Mouse (Mus musculus): Measurements from ENCODE around the gene Agpat4. TPM values are rescaled to one million over a fixed set of nuclear protein-coding genes. Genes with fewer than 3 reads are reported as not detected.

Agpat4 gene
- polyA plus RNA-seq, 1 experiment: 11.5 TPM

DNA sequence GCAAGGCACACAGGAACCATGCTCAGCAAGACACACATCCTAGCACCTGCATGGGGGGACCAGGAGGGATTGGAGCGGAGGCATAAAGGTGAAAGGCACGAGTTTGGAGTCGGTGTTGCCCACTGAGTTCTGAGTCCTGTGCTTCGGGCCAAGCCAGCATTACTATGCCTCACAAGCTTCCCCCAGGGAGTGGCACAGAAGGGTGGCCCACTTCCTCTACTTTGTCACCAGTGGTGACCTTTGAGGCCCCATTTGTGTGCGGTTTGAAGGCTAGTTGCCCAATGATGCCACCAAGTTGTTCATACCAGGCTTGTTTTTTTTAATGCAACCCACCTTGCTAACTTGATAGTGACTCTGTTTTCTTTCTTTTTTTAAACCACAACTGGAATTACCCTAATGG lies 55.7 kb downstream of the Agpat4 start:
- TF ChIP-seq POLR2A (IDR thresholded peaks at IDR 0.05; ENCODE audit: control insufficient read depth, extremely low read depth, insufficient read depth, low read length, poor library complexity) (no peak), CTCF (IDR thresholded peaks at IDR 0.05; ENCODE audit: borderline replicate concordance, control insufficient read depth, extremely low read depth, insufficient read depth, low read length, poor library complexity) (no peak)
- Histone ChIP-seq H3K4me1 (replicated peaks; ENCODE audit: control insufficient read depth, insufficient read depth, low read length) (peaks cover 5% of the 10 kb centered on the region; the same call in 1 of the 2 replicates), H3K36me3 (ENCODE audit: control insufficient read depth, insufficient read depth, low read length) (no peaks in the 10 kb centered on the region), H3K27me3 (ENCODE audit: control insufficient read depth, insufficient read depth, low read length) (no peaks in the 10 kb centered on the region), H3K27ac (ENCODE audit: control insufficient read depth, insufficient read depth, low read length) (no peak overlapping the region), H3K4me3 (ENCODE audit: control insufficient read depth, insufficient read depth, low read length) (no peak overlapping the region)
- 92% methylated on average over 5 of the region's 5 CpGs for WGBS
- no peak for DNase-seq

DNA sequence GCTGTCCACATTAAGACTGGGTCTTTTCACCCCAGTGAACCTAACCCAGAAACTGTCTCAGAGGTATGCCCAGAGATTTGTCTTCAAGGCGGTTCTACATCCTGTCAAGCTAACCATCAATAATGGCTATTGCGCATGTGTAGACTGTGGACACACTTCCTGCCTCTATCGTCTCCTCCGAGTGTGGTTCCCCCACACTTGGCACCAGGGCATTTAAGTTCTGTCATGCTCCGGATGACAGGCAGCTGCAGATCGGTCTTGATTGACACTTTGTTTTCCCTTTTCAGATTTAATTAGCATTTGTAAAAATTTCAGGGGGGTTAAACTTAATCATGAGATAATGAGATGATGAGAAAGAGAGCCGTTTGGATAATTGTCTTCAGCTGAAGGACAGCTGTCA lies 56.4 kb downstream of the Agpat4 start:
- no peak for TF ChIP-seq POLR2A (IDR thresholded peaks at IDR 0.05; ENCODE audit: control insufficient read depth, extremely low read depth, insufficient read depth, low read length, poor library complexity)
- TF ChIP-seq CTCF (IDR thresholded peaks at IDR 0.05; ENCODE audit: borderline replicate concordance, control insufficient read depth, extremely low read depth, insufficient read depth, low read length, poor library complexity): no peak
- 93% methylated on average over 7 of the region's 7 CpGs for WGBS
- no peak for DNase-seq
- Histone ChIP-seq H3K4me1 (replicated peaks; ENCODE audit: control insufficient read depth, insufficient read depth, low read length) (peaks cover 5% of the 10 kb centered on the region; the same call in 1 of the 2 replicates), H3K27ac (ENCODE audit: control insufficient read depth, insufficient read depth, low read length) (no peak overlapping the region), H3K27me3 (ENCODE audit: control insufficient read depth, insufficient read depth, low read length) (no peaks in the 10 kb centered on the region), H3K4me3 (ENCODE audit: control insufficient read depth, insufficient read depth, low read length) (no peak overlapping the region), H3K36me3 (ENCODE audit: control insufficient read depth, insufficient read depth, low read length) (no peaks in the 10 kb centered on the region)

DNA sequence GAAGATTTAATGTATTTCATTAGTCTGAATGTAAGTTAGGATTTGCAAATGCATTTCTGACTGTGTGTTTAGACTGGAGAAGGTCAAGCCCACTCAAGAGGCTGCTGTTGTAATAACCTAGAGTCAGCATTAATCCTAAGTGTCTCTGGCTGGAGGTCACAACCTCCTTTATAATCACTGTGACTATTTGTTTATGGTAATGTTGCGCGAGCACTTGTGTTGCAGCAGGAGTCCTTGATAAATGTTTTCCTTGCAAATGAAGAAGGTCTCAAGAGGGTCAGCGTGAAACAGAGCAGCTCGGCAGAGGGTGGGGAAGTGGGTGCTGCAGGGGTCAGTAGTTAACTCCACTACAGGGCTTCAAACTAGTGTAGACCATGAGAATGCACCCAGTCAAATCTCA lies 57.1 kb downstream of the Agpat4 start:
- no peaks in the 10 kb centered on the region for H3K36me3 ChIP-seq (ENCODE audit: control insufficient read depth, insufficient read depth, low read length)
- WGBS: over 99% methylated on average over 4 of the region's 4 CpGs
- H3K4me3 ChIP-seq (ENCODE audit: control insufficient read depth, insufficient read depth, low read length): no peak overlapping the region
- no peak overlapping the region for H3K27ac ChIP-seq (ENCODE audit: control insufficient read depth, insufficient read depth, low read length)
- peaks cover 5% of the 10 kb centered on the region; the same call in 1 of the 2 replicates for H3K4me1 ChIP-seq (replicated peaks; ENCODE audit: control insufficient read depth, insufficient read depth, low read length)
- DNase-seq: no peak
- H3K27me3 ChIP-seq (ENCODE audit: control insufficient read depth, insufficient read depth, low read length): no peaks in the 10 kb centered on the region
- no peak for TF ChIP-seq CTCF (IDR thresholded peaks at IDR 0.05; ENCODE audit: borderline replicate concordance, control insufficient read depth, extremely low read depth, insufficient read depth, low read length, poor library complexity)
- TF ChIP-seq POLR2A (IDR thresholded peaks at IDR 0.05; ENCODE audit: control insufficient read depth, extremely low read depth, insufficient read depth, low read length, poor library complexity): no peak

DNA sequence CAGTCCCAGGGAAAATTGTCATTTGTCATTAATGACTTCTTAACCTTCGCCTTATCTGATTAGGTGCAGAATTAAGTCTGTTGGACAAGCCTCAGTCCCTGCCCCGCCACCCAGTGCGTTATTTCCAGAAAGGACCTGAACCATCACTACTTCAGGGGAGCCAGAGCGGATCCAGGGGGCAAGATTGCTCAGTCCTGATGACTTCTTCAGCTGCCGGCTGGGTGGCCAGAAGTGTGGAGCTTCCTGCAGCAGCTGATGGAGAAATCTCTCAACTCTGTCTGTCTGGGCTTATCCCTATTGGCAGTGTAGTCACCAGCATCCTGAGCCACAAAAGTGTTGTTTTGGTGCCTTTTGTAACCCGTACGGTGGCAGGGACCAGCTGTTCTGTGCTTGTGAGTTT lies 60.8 kb downstream of the Agpat4 start:
- no peaks in the 10 kb centered on the region for H3K4me1 ChIP-seq (replicated peaks; ENCODE audit: control insufficient read depth, insufficient read depth, low read length)
- TF ChIP-seq POLR2A (IDR thresholded peaks at IDR 0.05; ENCODE audit: control insufficient read depth, extremely low read depth, insufficient read depth, low read length, poor library complexity): no peak
- TF ChIP-seq CTCF (IDR thresholded peaks at IDR 0.05; ENCODE audit: borderline replicate concordance, control insufficient read depth, extremely low read depth, insufficient read depth, low read length, poor library complexity): no peak
- H3K4me3 ChIP-seq (ENCODE audit: control insufficient read depth, insufficient read depth, low read length): no peak overlapping the region
- no peaks in the 10 kb centered on the region for H3K27me3 ChIP-seq (ENCODE audit: control insufficient read depth, insufficient read depth, low read length)
- H3K27ac ChIP-seq (ENCODE audit: control insufficient read depth, insufficient read depth, low read length): no peak overlapping the region
- WGBS: 92% methylated on average over 7 of the region's 7 CpGs
- H3K36me3 ChIP-seq (ENCODE audit: control insufficient read depth, insufficient read depth, low read length): no peaks in the 10 kb centered on the region
- no peak for DNase-seq

DNA sequence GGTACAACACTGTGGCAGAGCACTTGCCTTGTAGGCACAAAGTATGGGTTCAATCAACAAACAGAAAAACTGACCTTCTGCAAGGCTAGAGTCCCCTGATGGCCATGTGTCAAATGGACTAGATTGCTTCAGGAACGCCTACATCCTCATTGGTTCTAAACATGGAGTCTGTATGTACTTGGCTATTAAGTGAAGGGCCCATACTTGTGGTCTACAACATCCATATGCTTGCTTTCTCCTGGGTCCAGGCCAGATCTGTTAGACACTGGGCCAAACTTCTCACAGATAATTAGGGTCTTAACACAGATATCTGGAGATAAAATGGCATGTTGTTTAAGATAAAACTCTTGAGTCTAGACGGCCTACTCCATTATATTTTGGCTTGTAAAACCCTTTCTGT lies 61.3 kb downstream of the Agpat4 start:
- Histone ChIP-seq H3K27me3 (ENCODE audit: control insufficient read depth, insufficient read depth, low read length) (no peaks in the 10 kb centered on the region), H3K36me3 (ENCODE audit: control insufficient read depth, insufficient read depth, low read length) (no peaks in the 10 kb centered on the region), H3K4me3 (ENCODE audit: control insufficient read depth, insufficient read depth, low read length) (no peak overlapping the region), H3K4me1 (replicated peaks; ENCODE audit: control insufficient read depth, insufficient read depth, low read length) (no peaks in the 10 kb centered on the region), H3K27ac (ENCODE audit: control insufficient read depth, insufficient read depth, low read length) (no peak overlapping the region)
- TF ChIP-seq CTCF (IDR thresholded peaks at IDR 0.05; ENCODE audit: borderline replicate concordance, control insufficient read depth, extremely low read depth, insufficient read depth, low read length, poor library complexity) (no peak), POLR2A (IDR thresholded peaks at IDR 0.05; ENCODE audit: control insufficient read depth, extremely low read depth, insufficient read depth, low read length, poor library complexity) (no peak)
- WGBS: 91% methylated on average over 2 of the region's 2 CpGs
- no peak for DNase-seq

DNA sequence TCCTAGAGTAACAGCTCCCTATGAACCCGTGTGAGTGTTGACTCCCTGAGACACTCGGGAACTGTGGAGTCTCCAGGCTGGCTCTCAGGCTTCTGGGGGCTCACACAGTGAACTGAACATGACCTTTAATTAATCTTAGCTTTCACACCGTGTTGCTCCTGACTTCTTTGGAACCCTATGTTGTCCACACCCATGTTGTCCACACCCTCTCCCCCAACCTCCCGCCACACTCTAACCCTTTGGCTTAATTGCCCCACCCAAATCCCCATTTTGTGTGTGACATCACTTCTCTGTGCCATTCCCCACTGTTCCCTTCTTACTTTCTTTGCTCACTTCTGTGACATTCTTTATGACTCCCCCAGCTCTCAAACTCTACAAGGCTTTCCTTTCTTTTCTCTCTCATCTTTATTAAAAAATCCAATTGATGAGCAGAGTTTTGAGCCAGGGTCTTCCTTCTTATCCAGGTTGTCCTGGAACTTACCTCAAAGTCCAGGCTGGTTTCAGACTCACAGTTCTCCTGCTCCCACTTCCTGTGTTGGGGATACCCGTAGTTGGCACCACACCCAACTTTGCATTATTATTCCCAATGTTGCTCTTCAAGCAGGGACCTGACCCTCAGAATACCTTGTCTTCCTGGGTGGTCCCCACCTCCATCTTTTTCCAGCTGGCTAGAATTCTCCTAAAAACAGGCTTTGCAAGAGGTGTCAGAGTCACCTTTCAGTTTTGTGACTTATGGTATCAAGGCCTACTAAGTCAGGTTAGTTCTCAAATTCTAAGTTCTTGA lies 64.4 kb downstream of the Agpat4 start:
- Histone ChIP-seq H3K27ac (ENCODE audit: control insufficient read depth, insufficient read depth, low read length) (no peak overlapping the region), H3K27me3 (ENCODE audit: control insufficient read depth, insufficient read depth, low read length) (no peaks in the 10 kb centered on the region), H3K4me1 (replicated peaks; ENCODE audit: control insufficient read depth, insufficient read depth, low read length) (no peaks in the 10 kb centered on the region), H3K36me3 (ENCODE audit: control insufficient read depth, insufficient read depth, low read length) (no peaks in the 10 kb centered on the region), H3K4me3 (ENCODE audit: control insufficient read depth, insufficient read depth, low read length) (no peak overlapping the region)
- 87% methylated on average over 5 of the region's 5 CpGs for WGBS
- TF ChIP-seq POLR2A (IDR thresholded peaks at IDR 0.05; ENCODE audit: control insufficient read depth, extremely low read depth, insufficient read depth, low read length, poor library complexity) (no peak), CTCF (IDR thresholded peaks at IDR 0.05; ENCODE audit: borderline replicate concordance, control insufficient read depth, extremely low read depth, insufficient read depth, low read length, poor library complexity) (no peak)
- no peak for DNase-seq
